Mouse (Mus musculus): ENCODE data around the gene Chrng.

The Chrng gene

DNA sequence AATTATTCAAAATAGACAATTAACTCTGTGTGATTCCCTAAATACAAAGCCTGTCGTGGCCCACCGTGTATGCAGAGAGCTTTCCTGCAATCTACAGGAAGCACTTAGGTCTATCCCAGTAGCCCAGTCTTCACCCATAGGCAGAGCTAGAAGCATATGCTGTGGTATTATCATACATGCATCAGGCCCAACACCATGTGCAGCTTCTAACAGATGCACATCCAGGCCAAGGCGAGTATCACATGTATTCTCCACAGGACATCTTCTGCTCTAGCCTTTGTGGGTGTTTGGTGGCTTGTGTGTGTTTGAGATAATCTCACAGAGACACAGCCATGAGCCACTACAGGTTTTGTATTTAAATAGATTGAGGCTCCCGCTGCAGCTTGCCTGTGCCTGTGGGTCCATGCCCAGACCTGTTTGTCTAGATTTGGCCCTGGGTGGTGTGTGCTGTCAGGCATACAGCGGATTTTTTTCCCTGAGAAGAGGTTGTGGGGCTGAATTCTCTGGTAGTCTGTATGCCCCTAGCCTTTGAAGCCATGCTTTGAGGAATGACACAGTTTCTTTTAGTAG, 47.7 kb downstream of the Chrng start:
- DNase-seq (ENCODE audit: low read depth, low spot score), result no peak

DNA sequence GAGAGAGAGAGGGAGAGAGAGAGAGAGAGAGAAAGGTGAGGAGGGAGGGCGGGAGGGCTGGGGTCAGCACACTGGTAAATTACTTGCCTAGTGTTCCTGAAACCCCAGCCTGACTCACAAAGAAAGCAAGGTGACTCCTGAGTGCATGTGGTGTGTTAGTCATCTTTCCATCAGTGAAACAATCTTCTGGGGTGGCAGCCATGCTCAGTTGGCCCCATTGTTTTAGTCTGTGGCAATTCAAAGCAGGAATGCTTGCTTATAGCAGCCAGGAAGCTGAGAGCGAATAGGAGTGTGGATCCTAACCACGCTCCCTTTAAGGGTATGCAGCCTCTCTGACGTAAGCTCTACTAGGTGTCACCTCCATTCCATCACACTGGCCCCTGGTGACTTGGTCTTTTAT, 50.7 kb downstream of the Chrng start:
- no peak for DNase-seq (ENCODE audit: low read depth, low spot score)

- no peak for DNase-seq (ENCODE audit: low read depth, low spot score)
Observed at GRCm38 (mm10) chr1:87257691-87258090, 53.2 kb downstream of the Chrng start.

- DNase-seq (ENCODE audit: low read depth, low spot score), result peak; percentile 49
Observed at GRCm38 (mm10) chr1:87258484-87258883, 54.0 kb downstream of the Chrng start.

DNA sequence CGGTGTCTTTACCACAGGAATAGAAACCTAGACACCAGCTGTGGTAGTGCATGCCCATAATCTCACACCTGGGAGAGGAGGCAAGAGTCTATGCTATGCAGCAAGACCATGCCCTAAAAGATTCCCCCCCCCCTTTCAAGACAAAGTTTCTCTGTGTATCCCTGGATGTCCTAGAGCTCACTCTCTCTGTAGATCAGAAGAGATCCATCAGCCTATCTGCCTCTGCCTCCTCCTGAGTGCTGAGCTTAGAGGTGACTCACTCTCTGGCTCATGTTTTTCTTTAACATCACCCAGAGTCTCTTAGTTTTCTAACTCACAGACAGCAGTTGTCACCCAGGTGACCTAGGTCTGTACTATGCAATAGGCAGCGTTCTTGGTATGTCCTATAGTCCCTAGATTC, 54.9 kb downstream of the Chrng start:
- DNase-seq (ENCODE audit: low read depth, low spot score), result no peak

All from brain, adult 2 months (tissue).